Mouse (Mus musculus) cerebellum, adult 9-11 months (tissue): ENCODE measurements around the gene Etl4.
"Not testable (repeated sequence)": the region's sequence is repeated elsewhere in the genome, so short reads cannot be mapped to it uniquely, and the experiment has no call there.

Source experiments
- DNase-seq: peaks from one replicate; pipeline ENCODE4 v3.0.0; 2022

Gene Etl4

GRCm38 (mm10) chr2:20168156-20168555 lies 258.6 kb downstream of the Etl4 start:
- no peak for DNase-seq

- not testable (repeated sequence) for DNase-seq
Observed at GRCm38 (mm10) chr2:20176456-20177184, 267.0 kb downstream of the Etl4 start.

- not testable (repeated sequence) for DNase-seq
Observed at GRCm38 (mm10) chr2:20177236-20177635, 267.7 kb downstream of the Etl4 start.

- not testable (repeated sequence) for DNase-seq
Observed at GRCm38 (mm10) chr2:20180561-20180960, 271.0 kb downstream of the Etl4 start.

- not testable (repeated sequence) for DNase-seq
Observed at GRCm38 (mm10) chr2:20187223-20187622, 277.6 kb downstream of the Etl4 start.

GRCm38 (mm10) chr2:20203011-20203410 lies 293.4 kb downstream of the Etl4 start:
- no peak for DNase-seq

- DNase-seq = no peak
Observed at GRCm38 (mm10) chr2:20206647-20207046, 297.1 kb downstream of the Etl4 start.

GRCm38 (mm10) chr2:20208683-20209194 lies 299.2 kb downstream of the Etl4 start:
- no peak for DNase-seq

- DNase-seq = no peak
Observed at GRCm38 (mm10) chr2:20209359-20209758, 299.8 kb downstream of the Etl4 start.

GRCm38 (mm10) chr2:20216275-20216674 lies 306.7 kb downstream of the Etl4 start:
- no peak for DNase-seq

- no peak for DNase-seq
Observed at GRCm38 (mm10) chr2:20216686-20217437, 307.3 kb downstream of the Etl4 start.

GRCm38 (mm10) chr2:20231371-20231770 lies 321.8 kb downstream of the Etl4 start:
- no peak for DNase-seq

GRCm38 (mm10) chr2:20248043-20248664 lies 338.6 kb downstream of the Etl4 start:
- DNase-seq = peak; percentile 17

GRCm38 (mm10) chr2:20249403-20249802 lies 339.8 kb downstream of the Etl4 start:
- DNase-seq = no peak

- peak; percentile 6 for DNase-seq
Observed at GRCm38 (mm10) chr2:20276124-20276523, 366.5 kb downstream of the Etl4 start.

GRCm38 (mm10) chr2:20281903-20282302 lies 372.3 kb downstream of the Etl4 start:
- DNase-seq = peak; percentile 6

- DNase-seq = no peak
Observed at GRCm38 (mm10) chr2:20284425-20284824, 374.8 kb downstream of the Etl4 start.

- no peak for DNase-seq
Observed at GRCm38 (mm10) chr2:20290982-20291740, 381.6 kb downstream of the Etl4 start.

GRCm38 (mm10) chr2:20291741-20292110 lies 382.1 kb downstream of the Etl4 start:
- no peak for DNase-seq

- peak; percentile 3 for DNase-seq
Observed at GRCm38 (mm10) chr2:20293336-20293735, 383.8 kb downstream of the Etl4 start.

GRCm38 (mm10) chr2:20294596-20294995 lies 385.0 kb downstream of the Etl4 start:
- no peak for DNase-seq

GRCm38 (mm10) chr2:20302517-20302916 lies 392.9 kb downstream of the Etl4 start:
- DNase-seq = no peak

- DNase-seq = no peak
Observed at GRCm38 (mm10) chr2:20324954-20325353, 415.4 kb downstream of the Etl4 start.
